Mouse (Mus musculus): ENCODE measurements around the gene Adgrl3.

Adgrl3 gene

DNA sequence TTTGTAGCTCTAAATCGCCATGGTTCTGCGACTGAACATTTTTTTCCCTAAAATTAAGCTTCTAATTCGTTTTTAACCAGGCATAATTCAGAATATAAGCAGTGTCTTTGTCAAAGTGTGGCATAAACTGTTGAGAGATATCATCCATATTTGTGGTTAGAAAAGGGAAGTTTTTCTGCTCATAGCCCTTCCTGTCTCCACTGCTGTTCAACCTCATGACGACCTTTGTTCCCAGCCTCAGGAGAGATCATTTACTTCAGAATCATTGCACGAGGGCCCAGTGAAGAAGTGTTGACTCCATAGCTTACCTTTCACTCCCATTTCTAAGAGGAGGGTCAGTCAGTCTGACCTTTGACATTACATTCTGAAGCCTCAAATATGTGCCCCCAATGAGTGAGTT is 56.4 kb downstream of the Adgrl3 start:
- DNase-seq (ENCODE audit: extremely low spot score): no peak

DNA sequence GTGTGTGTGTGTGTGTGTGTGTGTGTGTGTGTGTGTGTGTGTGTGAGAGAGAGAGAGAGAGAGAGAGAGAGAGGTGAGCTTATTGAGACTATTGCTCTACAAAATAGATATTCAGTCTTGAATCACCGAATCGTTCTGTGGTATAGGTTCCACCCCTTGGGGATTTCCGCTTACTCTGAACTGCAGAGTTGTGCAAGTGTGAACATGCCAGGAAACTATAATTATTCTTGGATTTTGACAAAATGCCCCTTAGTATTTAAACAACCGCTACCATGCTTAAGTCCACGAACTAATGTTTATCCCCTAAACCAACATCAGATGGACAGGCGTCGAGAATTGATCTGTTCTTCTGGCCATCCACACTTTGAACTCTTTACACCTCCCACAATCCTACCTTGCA is 57.1 kb downstream of the Adgrl3 start:
- DNase-seq (ENCODE audit: extremely low spot score): no peak

DNA sequence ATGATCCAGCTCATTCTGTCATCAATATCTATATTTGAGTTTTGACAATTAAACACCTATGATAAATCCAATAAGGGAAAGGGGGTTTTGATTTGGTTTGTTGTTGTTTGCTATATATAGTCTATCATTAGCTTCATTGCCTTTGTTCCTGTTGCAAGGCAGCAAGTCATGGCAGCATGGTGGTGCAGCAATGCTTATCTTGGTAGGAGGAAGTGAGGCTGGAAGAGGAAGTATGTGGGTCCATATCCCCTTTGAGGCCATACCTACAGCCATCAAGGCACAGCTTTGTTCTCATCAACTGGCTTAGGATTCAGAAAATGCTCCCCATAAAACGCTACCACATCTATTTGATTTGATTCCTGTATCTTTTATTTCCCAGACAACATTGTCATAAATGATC is 58.1 kb downstream of the Adgrl3 start:
- no peak for DNase-seq (ENCODE audit: extremely low spot score)

DNA sequence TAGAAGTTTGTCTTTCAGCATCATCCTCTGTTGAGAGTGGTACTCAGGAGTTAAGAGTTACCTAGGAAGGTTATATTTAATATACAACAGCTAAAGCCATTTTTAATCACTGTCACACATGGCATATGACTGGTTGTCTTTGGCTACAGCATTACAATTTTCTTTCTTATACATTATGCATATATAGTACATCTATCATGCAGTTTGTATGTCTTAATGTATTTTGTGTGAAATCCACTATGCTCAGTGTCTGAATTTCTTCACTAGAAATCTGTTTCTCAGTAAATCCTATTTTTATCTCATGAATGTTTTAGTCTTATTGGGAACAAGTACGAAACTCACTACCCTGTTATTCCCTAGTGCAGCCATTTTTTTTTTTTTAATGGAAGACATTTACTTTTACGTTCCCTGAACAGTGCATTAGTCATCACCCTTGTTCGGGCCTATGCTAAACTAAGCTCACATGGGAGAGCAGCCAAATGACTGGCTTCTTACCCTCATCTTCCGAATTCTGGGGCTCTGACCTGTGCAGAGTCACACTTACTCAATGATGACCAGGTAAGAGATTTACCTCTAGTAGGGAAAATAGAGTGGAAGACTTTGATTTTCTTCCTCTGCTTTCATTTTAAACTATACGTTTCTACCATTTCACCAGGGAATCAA is 63.9 kb downstream of the Adgrl3 start:
- no peak for DNase-seq (ENCODE audit: extremely low spot score)

DNA sequence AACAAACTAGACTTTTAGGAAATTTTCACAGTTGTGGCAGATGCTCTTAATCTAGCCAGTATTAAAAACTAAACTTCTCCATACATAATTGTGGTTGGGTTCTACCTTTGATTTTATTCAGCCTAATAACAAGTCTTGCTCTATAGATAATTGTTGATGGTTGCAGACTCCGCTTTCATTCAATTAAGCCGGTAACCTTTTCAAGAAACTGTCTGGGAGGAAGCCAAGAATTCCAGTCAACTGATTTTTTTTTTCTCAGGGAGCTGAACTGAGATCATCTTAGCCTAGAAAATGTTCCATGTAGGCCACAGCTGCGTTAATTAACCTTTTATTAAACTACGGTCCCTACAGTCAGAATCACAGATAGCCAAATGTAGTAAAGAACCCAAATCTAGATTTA is 65.2 kb downstream of the Adgrl3 start:
- DNase-seq (ENCODE audit: extremely low spot score): no peak

DNA sequence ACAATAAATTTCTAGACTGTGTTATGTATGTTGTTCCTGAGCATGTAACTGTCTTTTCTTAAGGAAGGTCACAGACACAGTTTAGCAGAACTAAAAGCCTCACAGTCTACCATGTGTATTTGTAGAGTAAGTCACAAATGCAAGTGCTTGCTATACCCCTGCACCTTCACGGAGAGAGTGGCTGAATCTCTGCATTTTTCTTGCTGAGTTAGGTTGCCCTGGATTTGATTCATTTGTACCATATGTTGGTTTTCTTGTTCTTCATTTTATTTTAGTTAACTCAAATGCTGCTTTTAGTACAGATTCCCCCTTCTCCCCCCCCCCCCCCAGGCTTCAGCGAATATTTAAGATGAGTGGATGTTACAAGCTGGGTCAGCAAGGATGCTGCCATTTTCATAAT is 68.7 kb downstream of the Adgrl3 start:
- no peak for DNase-seq (ENCODE audit: extremely low spot score)

DNA sequence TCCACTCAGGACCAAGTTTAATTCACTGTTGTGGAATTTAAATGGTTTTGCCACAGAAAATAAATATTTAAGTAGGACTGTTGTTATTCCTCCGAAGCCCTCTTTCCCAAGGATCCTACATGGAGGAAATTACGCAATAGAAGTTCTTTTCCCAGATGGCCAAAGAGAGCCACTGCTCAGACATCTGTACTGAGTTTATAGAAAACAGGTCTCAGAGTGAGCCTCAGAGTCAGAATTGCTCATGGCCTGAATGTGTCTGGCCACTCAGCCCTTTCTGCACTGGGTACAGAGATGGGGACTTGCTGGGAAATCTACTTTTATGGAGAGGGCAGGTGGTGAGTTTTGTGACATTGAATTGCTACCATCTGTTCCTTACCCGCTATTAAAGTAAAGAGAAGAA is 74.7 kb downstream of the Adgrl3 start:
- no peak for DNase-seq (ENCODE audit: extremely low spot score)

DNA sequence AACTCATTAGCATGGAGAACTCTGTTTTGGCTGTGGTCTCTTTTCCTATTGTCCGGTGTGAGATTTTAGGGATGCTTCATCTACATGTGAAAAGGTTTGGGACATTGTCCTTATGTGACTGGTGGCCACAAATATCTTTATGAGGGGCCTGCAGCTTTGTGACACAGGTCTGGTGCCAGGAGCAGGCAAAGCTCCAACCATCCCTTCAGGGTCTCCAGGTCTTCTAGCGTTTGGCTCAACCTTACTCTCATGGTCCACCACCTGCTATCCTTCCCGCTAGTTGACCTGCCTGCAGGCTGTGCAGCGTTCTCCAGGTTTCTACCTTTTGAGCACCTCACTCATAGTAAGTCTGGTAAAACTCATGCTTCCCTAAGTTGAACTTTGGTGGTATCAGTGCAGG is 77.2 kb downstream of the Adgrl3 start:
- no peak for DNase-seq (ENCODE audit: extremely low spot score)

DNA sequence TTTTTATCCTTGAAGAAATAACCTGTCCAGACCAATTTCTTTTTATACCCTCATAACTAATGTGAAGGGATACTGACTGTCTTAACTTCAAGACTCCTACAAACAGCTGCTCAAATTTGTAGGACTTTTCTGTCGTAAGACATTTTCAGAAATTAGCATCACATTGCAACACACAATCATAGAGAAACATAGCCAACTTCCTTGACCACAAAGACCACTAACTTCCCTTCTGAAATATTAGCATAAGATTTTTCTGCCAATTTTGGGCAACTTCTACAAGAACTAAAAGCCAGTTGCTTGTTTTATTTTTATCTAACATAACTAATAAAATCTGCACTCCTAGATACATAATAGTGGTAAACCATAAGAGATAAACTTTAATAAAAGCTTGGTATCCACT is 87.5 kb downstream of the Adgrl3 start:
- no peak for DNase-seq (ENCODE audit: extremely low spot score)

DNA sequence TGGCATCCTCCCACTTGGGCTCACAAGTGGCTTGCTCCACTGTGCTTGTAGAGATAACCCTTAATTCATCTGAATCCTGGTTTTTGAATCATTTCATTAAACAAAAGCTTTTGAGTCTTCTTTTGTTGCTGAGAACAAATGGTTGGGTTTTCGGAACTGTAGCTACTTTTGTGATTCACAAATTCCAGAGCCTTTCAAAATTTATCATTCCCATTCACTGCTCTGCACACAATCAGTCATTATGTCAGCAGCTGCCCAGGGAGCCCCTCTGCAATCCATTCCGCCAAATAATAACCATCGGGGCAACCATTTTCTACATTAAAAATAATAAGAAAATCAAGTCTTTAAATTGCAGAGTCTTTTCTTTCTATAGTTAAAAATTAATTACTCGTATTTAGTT is 104.5 kb downstream of the Adgrl3 start:
- DNase-seq (ENCODE audit: extremely low spot score): no peak

DNA sequence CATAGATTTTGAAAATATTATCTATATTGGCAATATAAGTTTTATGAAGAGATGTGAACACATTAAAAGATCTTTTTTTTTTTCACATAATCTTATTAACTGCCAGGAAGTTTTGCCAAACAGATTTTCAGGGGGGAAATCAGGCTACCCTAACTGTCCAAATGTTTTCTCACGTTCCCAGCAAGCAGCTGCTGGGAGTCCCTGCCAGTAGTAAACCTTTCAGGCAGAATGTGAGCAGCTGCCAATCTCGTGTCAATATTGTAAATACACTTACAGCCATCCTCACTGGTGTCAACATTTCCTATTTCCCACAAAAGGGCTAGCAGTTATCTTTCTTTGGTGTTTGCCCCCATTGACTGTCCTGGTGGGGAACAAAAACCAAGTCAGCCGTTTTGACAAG is 107.7 kb downstream of the Adgrl3 start:
- no peak for DNase-seq (ENCODE audit: extremely low spot score)

DNA sequence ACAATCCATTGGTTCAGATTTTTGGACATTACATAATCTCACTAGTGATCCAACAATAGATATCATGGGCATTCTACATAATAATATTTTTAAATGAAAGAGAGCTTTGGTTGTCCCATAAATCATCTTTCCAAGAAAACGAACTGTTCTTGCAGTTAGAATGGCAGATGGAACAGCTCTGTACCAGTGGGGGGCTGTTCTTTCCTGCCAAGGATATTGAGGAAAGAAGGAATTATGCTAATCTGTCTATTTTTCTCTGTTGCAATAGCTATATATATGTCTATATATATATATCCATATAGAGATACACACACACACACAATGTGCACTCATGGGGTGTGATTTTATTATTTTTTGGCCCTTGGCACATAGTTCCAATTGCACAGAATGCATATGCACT is 116.5 kb downstream of the Adgrl3 start:
- no peak for DNase-seq (ENCODE audit: extremely low spot score)

DNA sequence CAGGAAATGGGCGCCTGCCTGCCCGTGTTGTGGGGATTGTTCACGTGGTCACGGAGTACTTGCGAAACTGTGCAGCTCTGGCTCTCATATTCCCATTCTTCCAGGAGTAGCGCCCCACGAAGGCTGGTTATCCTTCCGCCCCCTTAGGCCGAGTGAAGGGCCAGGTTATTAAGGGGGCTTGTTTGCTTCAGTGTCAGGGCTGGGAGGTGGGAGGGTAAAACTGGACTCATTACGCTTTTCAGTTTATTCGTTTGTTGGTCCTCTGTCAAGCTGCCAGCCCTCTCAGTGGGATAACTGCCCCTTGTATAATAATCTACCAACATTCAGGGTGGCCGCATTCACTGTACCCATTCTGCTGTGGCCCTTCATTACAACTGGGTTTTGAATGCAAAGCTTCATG is 135.9 kb downstream of the Adgrl3 start:
- DNase-seq (ENCODE audit: extremely low spot score): no peak

DNA sequence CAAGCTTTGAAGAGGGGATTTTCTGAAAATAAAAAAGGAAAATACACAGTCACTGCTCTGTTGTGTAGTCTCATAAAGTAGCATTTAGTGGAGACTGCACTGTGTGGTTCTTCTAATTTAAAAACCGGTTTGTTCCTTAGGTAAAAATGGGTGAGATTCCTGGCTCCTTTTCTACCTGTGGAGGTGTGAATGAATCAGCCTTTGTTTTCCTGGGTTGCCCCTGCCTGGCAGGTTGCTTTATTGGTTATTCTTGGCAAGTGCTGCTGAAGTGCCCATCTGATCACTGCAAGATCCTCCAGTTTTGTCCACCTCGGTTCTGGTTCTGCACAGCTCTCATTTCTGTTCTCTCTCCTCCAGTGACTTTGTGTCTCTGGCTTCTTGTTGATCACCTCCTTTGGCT is 136.3 kb downstream of the Adgrl3 start:
- DNase-seq (ENCODE audit: extremely low spot score): no peak

DNA sequence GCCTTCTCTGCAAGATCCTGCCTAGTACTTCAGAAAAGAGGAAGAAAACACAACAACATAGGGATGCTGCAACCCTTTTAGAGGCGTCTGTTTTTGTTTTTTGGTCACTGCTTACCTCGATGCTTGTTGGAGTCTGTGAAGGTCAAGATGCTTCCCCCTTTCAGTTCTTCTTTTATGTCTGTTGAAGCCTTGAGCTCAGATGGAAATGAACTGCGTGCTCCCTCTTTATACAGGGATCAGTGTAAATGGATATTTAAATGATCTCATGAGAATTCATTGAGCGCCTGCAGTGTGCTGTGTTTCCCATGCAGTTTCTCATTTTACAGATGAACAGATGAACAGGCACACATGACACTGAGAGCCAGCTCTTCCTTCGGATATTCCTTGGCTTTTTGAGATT is 136.9 kb downstream of the Adgrl3 start:
- DNase-seq (ENCODE audit: extremely low spot score): no peak

DNA sequence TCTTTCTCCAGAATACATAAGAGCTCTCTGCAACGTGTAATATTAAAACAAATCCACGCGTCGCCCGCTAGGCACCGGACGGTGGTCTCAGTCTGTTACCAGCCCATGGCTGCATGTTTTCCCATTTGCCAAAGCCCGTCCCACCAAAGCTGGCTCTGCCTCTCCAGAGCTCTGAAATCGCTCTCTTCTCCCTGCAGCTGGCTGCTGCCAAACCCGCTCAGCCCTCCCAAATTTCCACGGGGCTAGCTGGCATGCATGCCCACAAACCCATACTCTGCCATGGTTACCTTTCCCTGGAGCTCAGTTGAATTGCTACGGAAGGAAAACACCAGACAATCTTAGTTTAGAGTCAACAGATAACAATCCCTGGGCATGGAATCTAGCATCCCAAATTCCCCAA is 139.1 kb downstream of the Adgrl3 start:
- no peak for DNase-seq (ENCODE audit: extremely low spot score)

DNA sequence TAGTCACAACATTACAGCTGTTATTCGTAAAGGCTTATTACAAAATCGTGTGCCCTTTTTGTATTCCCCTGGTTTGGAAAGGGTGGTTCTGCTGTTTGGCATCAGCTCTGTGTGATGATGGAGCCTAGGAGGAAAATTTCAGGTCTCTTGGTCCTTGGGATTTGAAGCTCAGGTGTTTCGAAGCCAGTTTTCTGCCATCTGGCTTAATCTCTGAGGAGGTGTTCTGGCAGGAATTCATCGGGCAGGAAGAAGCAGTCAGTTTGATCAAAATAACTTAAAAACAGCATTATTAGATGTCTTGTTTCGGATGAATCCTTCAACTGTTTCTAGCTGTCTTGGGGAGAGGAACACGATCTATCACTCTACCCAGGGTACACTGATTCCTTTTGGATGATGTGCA is 140.5 kb downstream of the Adgrl3 start:
- DNase-seq (ENCODE audit: extremely low spot score): no peak

DNA sequence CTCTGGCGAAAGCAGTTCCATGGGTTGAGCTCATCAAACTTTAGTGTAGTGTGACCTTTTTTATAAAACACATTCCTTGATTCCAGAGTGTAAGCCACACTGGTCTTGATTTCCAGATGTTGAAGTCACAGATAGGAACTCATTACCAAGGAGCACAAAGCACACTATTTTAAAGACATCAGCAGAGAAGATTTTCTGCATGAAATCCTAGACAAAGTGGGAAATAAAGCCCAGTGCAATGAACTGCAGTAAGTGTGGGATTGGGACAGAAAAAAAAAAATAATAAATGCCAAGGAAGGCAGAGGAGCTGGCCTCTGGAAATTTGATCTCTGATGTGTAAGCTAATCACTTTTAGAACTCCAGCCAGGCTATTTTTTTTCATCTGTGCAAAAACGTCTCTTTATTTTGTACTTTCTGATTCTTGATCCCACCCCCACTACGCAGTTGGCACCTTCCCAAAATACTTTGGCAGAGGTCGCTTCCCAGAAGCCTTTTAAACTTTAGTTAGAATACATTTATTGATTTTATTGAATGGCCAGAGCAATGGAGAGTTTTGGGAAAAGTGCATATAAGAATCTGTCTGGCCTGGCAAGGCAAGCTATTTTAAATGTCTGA is 169.0 kb downstream of the Adgrl3 start:
- no peak for DNase-seq (ENCODE audit: extremely low spot score)

DNA sequence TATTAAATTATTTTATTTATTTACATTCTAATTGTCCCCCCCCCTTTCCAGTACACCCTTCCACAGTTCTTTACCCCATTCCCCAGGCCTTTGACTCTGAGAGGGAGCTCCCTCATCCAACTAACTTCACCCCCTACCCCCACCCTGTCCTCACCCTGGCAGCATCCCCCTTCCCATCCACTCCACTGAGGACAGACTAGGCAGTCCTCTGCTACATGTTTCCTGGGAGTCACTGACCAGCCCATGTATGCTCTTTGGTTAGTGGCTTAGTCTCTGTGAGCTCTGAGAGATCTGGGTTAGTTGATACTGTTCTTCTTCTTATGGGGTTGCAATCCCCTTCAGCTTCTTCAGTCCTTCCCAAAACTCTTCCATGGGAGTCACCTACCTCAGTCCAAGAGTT is 180.4 kb downstream of the Adgrl3 start:
- DNase-seq (ENCODE audit: extremely low spot score): no peak

DNA sequence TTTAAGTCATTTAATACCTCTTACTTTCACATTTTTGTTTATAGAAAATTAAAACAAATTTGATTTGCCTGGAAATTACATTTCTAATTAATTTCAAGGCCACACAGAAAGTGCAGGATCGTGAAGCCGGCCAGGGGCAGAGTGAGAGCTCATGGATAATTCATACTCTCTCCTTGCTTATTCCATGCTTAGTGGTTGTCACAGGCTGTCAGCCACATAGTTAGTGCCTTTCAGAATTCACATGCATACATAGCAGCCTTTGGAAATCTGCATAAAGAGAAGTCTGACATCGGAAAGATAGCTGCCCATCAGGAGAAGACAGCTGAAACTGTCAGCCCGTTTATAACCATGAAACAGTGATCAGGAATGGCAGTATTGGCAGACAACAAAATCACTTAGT is 181.9 kb downstream of the Adgrl3 start:
- DNase-seq (ENCODE audit: extremely low spot score): no peak

DNA sequence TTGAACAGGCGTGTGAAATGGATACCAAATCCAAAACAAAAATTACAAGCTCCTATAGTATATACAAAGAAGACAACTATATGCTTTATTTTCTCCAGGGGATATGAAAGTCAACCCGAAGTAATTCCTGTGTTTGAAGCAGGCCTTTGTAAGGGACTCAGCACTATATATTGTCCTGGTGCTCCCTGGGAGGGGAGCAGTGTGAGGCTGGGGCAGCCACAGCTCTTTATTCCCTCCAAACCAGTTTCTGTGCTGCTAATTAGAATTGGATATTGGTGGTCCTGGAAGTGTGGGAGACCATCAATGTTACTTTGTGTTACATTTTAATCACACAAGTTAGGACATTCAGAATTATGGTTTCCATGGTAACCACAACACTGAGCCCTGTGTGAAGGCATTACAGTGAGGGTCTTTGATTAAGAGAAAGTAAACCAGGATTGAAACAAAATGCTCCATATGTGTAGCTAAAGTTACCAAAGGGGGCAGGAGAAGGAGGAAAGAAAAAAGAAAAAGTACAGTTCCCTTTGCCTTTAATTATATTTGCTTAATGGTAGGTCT is 198.6 kb downstream of the Adgrl3 start:
- DNase-seq (ENCODE audit: extremely low spot score): no peak

DNA sequence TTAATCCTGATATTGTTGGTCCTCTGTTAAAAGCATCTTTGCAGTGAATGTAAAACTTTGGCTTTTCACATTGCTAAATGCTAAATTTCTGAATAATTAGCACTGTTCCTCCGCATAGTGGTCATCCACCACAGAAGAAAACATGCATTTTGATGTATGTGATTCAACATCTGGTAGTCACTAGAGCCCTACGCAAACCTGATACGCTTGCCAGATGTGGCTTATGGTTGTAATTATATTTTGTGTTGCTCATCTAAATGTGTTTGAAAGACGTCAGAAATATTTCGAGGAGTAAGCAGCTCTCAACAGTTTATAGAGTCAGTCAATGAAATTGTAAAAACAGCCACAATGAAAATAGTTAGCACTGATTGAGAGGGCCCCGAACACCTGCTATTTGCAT is 204.5 kb downstream of the Adgrl3 start:
- DNase-seq (ENCODE audit: extremely low spot score): no peak

DNA sequence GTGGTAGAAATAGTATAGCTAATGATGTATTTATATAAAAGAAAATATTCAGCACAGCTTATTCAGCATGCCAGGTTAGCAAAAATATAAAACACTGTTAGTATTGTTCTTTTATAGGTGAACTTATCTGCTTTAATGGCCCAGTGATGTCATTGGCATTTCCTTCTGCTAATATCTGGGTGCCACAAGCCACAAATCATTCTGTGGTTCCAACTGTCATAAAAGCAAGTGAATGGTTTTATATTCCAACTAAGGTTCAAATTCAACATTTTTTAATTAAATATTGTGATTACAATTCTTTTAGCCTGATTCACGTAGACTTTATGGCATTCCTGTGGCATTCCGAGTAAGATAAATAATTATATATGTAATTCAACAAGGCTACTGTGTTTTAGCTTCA is 205.5 kb downstream of the Adgrl3 start:
- DNase-seq (ENCODE audit: extremely low spot score): no peak

DNA sequence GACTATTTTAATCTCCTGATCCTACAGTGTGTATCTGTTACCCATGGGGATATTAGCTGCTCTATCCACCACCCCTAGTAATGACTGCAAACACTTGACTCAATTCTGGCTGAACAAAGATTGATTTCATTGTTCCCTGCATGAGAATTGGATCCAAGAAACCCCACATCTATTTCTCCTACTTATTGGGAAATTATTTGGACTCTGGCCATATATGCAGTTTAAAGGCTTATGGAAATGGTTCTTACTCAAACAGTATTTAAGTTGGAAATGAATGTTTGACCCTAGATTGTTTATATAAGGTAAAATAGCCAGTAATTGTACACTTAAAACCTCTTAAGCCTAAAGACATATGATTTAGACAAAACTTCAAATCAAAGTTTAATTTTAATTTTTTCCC is 207.3 kb downstream of the Adgrl3 start:
- no peak for DNase-seq (ENCODE audit: extremely low spot score)

Measured in embryo, embryonic 9.5 days (tissue).